Mouse (Mus musculus): ENCODE results near the gene Mospd2. TPM values are rescaled to one million over a fixed set of nuclear protein-coding genes. Genes with fewer than 3 reads are reported as not detected.

The Mospd2 gene
- 1.2 and 1.6 TPM in 2 replicates for polyA plus RNA-seq (2012; rRNA removed)

DNA sequence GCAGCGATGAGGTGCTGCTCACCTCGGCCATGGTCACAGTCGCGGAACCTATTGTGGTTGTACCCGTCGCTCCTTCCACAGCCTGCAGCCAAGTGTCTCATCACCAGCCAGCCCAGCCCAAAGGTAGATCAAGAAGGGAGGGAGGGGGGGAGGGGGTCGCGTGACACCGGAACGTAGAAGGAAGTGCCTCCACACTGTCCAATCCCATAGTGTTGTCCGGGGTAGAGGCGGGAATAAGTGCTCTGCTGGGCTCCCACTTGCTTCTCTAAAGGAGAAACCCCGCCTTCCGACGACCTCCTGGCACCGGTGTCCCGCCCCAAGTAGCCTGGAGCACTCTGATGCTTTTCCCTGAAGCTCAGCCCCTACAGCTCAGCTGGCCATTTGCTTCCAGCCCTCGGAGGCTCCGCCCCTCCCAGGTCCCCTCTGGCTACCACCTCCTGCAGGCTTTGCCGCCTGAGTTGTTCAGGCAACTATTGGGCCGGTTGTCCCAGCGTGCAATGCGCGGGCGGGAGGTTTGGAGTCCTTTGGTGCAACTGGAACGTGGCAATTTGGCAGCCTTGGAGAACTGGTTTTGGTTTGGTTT lies at the start of gene Mospd2, which contains the start of gene Fancb:
Gene Mospd2, minus strand, starts transcription at position 183 of the 583 bp plus-strand sequence.
Gene Fancb, plus strand, starts transcription at position 400 of the 583 bp plus-strand sequence.
- Histone ChIP-seq H3K4me1 (ENCODE audit: control insufficient read depth, insufficient read depth, low read length) (no peaks in the 10 kb centered on the region), H3K27ac (ENCODE audit: control insufficient read depth, insufficient read depth, low read depth, low read length) (0 out of 2 replicates have a peak within 1 kb of the TSS, but pooled peaks have one; percentile 4)

DNA sequence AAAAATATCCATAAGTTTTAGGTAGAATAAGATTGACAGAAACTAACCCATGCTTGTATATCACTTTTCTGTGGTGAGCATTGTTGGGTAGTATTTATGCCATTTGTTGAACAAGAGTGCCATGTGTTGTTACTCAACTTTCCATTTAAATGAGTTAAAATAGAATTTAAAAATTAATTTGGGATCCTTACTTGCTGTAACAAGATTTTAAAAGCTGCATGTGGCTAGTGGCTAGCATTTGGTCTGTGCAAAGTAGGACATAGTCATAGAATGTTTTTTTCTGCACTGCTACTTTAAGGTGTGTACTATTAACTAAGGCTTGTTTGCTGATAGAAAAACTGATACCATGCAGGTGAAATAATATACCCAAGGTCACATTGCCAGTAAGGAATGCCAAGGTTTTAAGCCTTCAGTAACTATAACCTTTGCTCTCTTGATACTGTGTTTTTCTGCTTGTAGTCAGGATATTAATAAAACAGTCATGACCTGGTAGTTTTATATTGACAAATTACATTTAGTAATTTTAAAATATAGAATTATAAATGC lies 24.7 kb upstream of the Mospd2 start, which contains the start of gene Gm17604:
Gene Gm17604, minus strand, starts transcription at position 51 of the 546 bp plus-strand sequence.
- Histone ChIP-seq H3K4me3 (ENCODE audit: control insufficient read depth, low read depth, low read length) (no peak within 1 kb of the TSS), H3K27me3 (ENCODE audit: control insufficient read depth, insufficient read depth, low read length) (no peaks in the 10 kb centered on the region), H3K36me3 (ENCODE audit: control insufficient read depth, insufficient read depth, low read length) (no peaks in the 10 kb centered on the region), H3K4me1 (ENCODE audit: control insufficient read depth, insufficient read depth, low read length) (no peaks in the 10 kb centered on the region), H3K27ac (ENCODE audit: control insufficient read depth, insufficient read depth, low read depth, low read length) (no peak within 1 kb of the TSS)
- TF ChIP-seq CTCF (IDR thresholded peaks at IDR 0.05; ENCODE audit: control insufficient read depth, insufficient read depth, insufficient replicate concordance, low read depth, low read length) (no peak), POLR2A (IDR thresholded peaks at IDR 0.05; ENCODE audit: control insufficient read depth, low read depth, low read length) (no peak)

More for the DNA sequence above, at the start of gene Mospd2, which contains the start of gene Fancb:
- H3K27me3 ChIP-seq (ENCODE audit: control insufficient read depth, insufficient read depth, low read length): no peaks in the 10 kb centered on the region
- H3K36me3 ChIP-seq (ENCODE audit: control insufficient read depth, insufficient read depth, low read length): no peaks in the 10 kb centered on the region
- TF ChIP-seq POLR2A (IDR thresholded peaks at IDR 0.05; ENCODE audit: control insufficient read depth, low read depth, low read length) (no peak), CTCF (IDR thresholded peaks at IDR 0.05; ENCODE audit: control insufficient read depth, insufficient read depth, insufficient replicate concordance, low read depth, low read length) (no peak)
- H3K4me3 ChIP-seq (ENCODE audit: control insufficient read depth, low read depth, low read length): peak within 1 kb of the TSS; percentile 81

DNA sequence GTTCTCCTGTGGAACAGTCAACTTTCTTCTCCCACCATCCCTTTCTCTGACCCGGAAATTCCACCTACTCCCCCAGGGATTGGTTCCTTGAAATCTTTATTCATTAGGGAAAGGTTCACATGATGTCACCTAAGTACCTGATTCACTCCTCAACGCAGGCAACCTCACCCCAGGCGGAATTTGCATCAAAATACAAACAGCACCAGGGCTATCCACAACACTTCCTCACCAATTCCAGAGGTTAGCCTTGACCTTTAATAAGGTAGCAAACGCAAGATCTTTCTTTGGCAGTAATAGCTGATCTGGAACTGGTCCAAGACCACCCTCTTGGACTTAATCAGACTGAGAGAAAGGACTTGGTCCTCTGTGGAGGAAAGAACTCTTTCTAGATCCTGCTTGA lies 23.0 kb upstream of the Mospd2 start:
- H3K27me3 ChIP-seq (ENCODE audit: control insufficient read depth, insufficient read depth, low read length): no peaks in the 10 kb centered on the region

DNA sequence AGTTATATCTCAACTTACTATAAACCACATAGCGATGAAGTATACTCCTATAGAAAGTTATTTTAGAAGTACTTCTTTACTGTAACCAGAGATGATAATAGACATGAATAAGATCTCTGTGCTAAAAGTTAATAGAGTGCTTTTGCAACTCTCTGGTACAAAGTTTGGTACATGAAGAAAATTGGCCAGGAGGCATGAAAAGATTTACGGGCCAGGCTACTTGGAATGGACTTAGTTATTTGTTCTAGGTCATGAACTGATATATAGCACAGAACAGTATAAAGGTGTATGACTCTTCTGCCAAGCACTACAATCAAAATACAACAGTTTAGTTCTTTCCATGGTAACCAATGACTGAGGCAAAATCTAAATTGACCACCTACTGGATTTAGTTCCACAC lies 1.3 kb downstream of the Mospd2 start:
- H3K27ac ChIP-seq (ENCODE audit: control insufficient read depth, insufficient read depth, low read depth, low read length): no peak overlapping the region
- H3K4me1 ChIP-seq (ENCODE audit: control insufficient read depth, insufficient read depth, low read length): no peaks in the 10 kb centered on the region
- H3K27me3 ChIP-seq (ENCODE audit: control insufficient read depth, insufficient read depth, low read length): no peaks in the 10 kb centered on the region
- no peak overlapping the region for H3K4me3 ChIP-seq (ENCODE audit: control insufficient read depth, low read depth, low read length)
- H3K36me3 ChIP-seq (ENCODE audit: control insufficient read depth, insufficient read depth, low read length): no peaks in the 10 kb centered on the region
- TF ChIP-seq CTCF (IDR thresholded peaks at IDR 0.05; ENCODE audit: control insufficient read depth, insufficient read depth, insufficient replicate concordance, low read depth, low read length) (no peak), POLR2A (IDR thresholded peaks at IDR 0.05; ENCODE audit: control insufficient read depth, low read depth, low read length) (no peak)

More for the DNA sequence above, 23.0 kb upstream of the Mospd2 start:
- no peak overlapping the region for H3K27ac ChIP-seq (ENCODE audit: control insufficient read depth, insufficient read depth, low read depth, low read length)
- no peak overlapping the region for H3K4me3 ChIP-seq (ENCODE audit: control insufficient read depth, low read depth, low read length)
- H3K36me3 ChIP-seq (ENCODE audit: control insufficient read depth, insufficient read depth, low read length): no peaks in the 10 kb centered on the region
- no peaks in the 10 kb centered on the region for H3K4me1 ChIP-seq (ENCODE audit: control insufficient read depth, insufficient read depth, low read length)
- TF ChIP-seq POLR2A (IDR thresholded peaks at IDR 0.05; ENCODE audit: control insufficient read depth, low read depth, low read length) (no peak), CTCF (IDR thresholded peaks at IDR 0.05; ENCODE audit: control insufficient read depth, insufficient read depth, insufficient replicate concordance, low read depth, low read length) (no peak)

DNA sequence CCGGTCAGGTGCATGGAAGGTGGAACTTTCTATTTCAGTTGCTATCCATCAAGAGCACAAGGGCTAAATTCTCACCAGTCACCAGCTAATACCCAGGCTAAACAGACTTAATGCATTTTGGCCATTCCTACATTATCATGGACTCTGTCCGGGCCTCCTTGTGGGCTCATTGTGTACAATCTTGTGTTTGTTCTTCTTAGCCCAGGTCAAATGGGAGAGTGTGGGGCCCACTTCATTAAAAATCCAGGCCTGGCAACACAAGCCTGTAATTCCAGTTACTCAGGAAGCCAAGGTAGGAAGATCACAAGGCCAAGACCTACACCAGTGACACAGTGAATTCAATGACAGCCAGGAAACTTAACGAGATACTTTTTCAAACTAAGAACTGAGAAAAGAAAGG lies 9.0 kb downstream of the Mospd2 start:
- H3K4me3 ChIP-seq (ENCODE audit: control insufficient read depth, low read depth, low read length): no peak overlapping the region
- H3K4me1 ChIP-seq (ENCODE audit: control insufficient read depth, insufficient read depth, low read length): no peaks in the 10 kb centered on the region; the same call in 1 of the 2 replicates
- no peaks in the 10 kb centered on the region for H3K27me3 ChIP-seq (ENCODE audit: control insufficient read depth, insufficient read depth, low read length)
- H3K27ac ChIP-seq (ENCODE audit: control insufficient read depth, insufficient read depth, low read depth, low read length): no peak overlapping the region
- TF ChIP-seq CTCF (IDR thresholded peaks at IDR 0.05; ENCODE audit: control insufficient read depth, insufficient read depth, insufficient replicate concordance, low read depth, low read length): no peak
- TF ChIP-seq POLR2A (IDR thresholded peaks at IDR 0.05; ENCODE audit: control insufficient read depth, low read depth, low read length): no peak
- no peaks in the 10 kb centered on the region for H3K36me3 ChIP-seq (ENCODE audit: control insufficient read depth, insufficient read depth, low read length)

DNA sequence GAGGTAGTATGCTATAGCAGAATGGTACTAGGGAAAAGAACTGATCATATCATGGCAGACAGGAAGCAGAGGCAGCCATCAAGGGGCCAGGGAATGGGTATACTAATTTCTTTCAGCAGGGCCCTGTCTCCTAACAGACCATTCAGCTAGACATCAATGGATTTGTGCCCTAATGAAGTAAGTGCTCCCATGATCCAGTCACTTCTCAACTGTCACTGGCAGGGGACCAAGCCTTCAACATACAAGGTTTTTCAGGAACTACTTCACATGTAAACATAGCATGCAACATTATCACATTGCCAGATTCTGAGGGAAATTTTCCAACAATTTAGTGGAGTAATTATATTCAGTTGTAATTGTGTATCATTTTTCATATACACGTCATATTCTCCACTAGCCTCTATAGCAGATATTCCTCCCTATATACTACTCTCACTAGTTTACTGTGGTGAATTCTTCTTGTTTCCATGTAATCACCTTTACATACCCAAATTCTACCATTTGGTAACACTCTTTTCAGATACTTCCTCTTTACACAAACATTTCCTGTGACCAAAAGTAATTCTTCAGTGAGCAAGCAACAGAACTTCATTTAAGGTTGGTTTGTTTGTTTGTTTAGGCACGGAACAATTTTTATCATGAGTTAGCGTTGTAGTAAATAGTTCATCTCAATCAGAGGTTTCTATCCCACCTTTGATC lies 14.3 kb downstream of the Mospd2 start:
- H3K27me3 ChIP-seq (ENCODE audit: control insufficient read depth, insufficient read depth, low read length): no peaks in the 10 kb centered on the region
- no peak overlapping the region for H3K27ac ChIP-seq (ENCODE audit: control insufficient read depth, insufficient read depth, low read depth, low read length)
- TF ChIP-seq POLR2A (IDR thresholded peaks at IDR 0.05; ENCODE audit: control insufficient read depth, low read depth, low read length) (no peak), CTCF (IDR thresholded peaks at IDR 0.05; ENCODE audit: control insufficient read depth, insufficient read depth, insufficient replicate concordance, low read depth, low read length) (no peak)
- no peaks in the 10 kb centered on the region; the same call in 1 of the 2 replicates for H3K4me1 ChIP-seq (ENCODE audit: control insufficient read depth, insufficient read depth, low read length)
- no peaks in the 10 kb centered on the region for H3K36me3 ChIP-seq (ENCODE audit: control insufficient read depth, insufficient read depth, low read length)
- no peak overlapping the region for H3K4me3 ChIP-seq (ENCODE audit: control insufficient read depth, low read depth, low read length)

Data from testis, adult 2 months (tissue).